Mouse (Mus musculus) stomach, postnatal 0 days (tissue): ENCODE results near the gene Nradd.

Experiments
- CTCF ChIP-seq: IDR thresholded peaks from 2 replicates; pipeline ENCODE4 v1.5.1; 2016; ENCODE audit warnings: antibody characterized with exemption, low read depth, mild to moderate bottlenecking, moderate library complexity
- EP300 ChIP-seq: optimal IDR thresholded peaks from 2 replicates; pipeline ENCODE3; 2016; ENCODE audit warnings: antibody characterized with exemption

- TF ChIP-seq CTCF = peak; percentile 20; the same call in 1 of the 2 replicates
- no peak for TF ChIP-seq EP300
Observed at GRCm38 (mm10) chr9:110653655-110654461, 29.6 kb upstream of the Nradd start, which contains the start of gene Nbeal2.
